In the genomic region with DNA sequence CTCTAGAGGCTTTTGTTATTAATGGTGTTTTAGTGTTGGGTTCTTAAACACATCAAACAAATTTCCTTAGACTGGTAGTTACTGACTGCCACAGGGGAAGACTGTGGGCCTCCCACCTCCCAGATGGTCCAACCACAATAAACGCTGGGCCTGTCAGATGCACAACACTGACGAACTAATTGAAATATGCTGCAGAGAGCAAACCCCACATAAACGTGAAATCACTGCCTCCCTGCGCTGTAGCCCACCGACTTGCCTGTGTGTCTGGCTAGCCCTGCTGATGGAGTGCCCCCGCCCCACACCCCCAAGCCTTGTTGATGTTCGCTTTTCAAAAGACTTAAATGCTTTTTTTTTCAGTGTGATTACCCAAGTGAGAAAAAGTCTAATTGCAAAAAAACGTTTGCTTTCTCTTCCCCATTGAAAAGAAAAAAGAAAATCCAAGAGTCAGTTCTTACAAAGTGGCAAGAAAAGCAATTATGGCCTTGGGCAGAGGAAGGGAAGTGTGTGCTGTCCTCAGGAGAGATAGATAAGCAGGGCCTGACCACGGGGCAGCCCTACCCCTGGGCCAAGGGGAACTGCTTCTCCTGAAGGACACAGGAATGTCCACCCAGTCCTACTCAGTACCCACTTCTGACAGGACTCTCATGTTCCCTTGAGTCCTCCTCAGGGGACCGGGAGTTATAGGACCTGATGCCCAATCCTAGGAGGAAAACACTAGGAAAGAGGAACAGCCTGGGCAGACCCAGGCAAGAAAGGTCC, we compare ENCODE assay signal across 10 mouse cellular contexts. TPM values are rescaled to one million over a fixed set of nuclear protein-coding genes. Genes with fewer than 3 reads are reported as not detected.
DNase-seq lines count a peak whose midpoint lies in the region; ATAC-seq and TF ChIP-seq lines count a peak whose summit lies in the region.
"Had no signal": no experiment of that assay in that cellular context is flagged by ENCODE, and none has a peak within 500 bp of the region (broad histone marks: within the 10 kb centered on the region; RNA-seq: fewer than 3 reads in every experiment).

No protein-coding gene starts in this region.

- no peak overlapping the region for H3K4me2 ChIP-seq in forebrain, postnatal 0 days (ENCODE audit: low read depth)

- H3K27ac ChIP-seq in left cerebral cortex, adult 2 months: peak overlapping the region; percentile 71
- no peak overlapping the region for H3K27ac ChIP-seq in forebrain, postnatal 0 days (ENCODE audit: low read depth, low read length)

- intact Hi-C loops in left cerebral cortex, adult 2 months (cut with DNase I): no loop called here

- H3K36me3 ChIP-seq in forebrain, postnatal 0 days (ENCODE audit: insufficient read depth): no peaks in the 10 kb centered on the region; the same call in 1 of the 2 replicates

- H3K4me1 ChIP-seq in forebrain, postnatal 0 days (ENCODE audit: insufficient read depth): no peaks in the 10 kb centered on the region; the same call in 1 of the 2 replicates

- DNase-seq in adrenal gland, postnatal 10 days: peak; percentile 17
- no peak for DNase-seq in adrenal gland, postnatal 25 days
- no peak for DNase-seq in left cerebral cortex, adult 2 months (ENCODE audit: extremely low spot score in 1 of 2, low spot score in 2 of 2)
- DNase-seq in left cerebral cortex, adult 8-10 months (ENCODE audit: low spot score in 2 of 2): no peak
- DNase-seq in forebrain, postnatal 0 days: no peak
- DNase-seq in thymus, postnatal 36 days: no peak
- no peak for DNase-seq in spleen, postnatal 14 days (ENCODE audit: low spot score in 2 of 2)
- DNase-seq: cerebellum, adult 18-20 months had no signal

- 15% methylated on average over 10 of the region's 10 CpGs for WGBS in forebrain, postnatal 0 days

- H3K9ac ChIP-seq in forebrain, postnatal 0 days: no peak overlapping the region

- no peak overlapping the region for H3K4me3 ChIP-seq in left cerebral cortex, adult 2 months
- H3K4me3 ChIP-seq in forebrain, postnatal 0 days (ENCODE audit: low read depth, low read length): no peak overlapping the region

- H3K9me3 ChIP-seq in forebrain, postnatal 0 days (ENCODE audit: low read length): no peaks in the 10 kb centered on the region

- no peak for TF ChIP-seq CTCF in left cerebral cortex, adult 2 months (IDR thresholded peaks at IDR 0.05)
- no peak for TF ChIP-seq CTCF in forebrain, postnatal 0 days (IDR thresholded peaks at IDR 0.05; ENCODE audit: low read depth)

- ATAC-seq in forebrain, postnatal 0 days: peak; percentile 38
- 0 out of 2 replicates have a peak, but pooled peaks have one; percentile 29 for ATAC-seq in megakaryocyte progenitor cell, adult 5-6 weeks (replicated peaks; ENCODE audit: poor library complexity)

- H3K27me3 ChIP-seq in forebrain, postnatal 0 days (ENCODE audit: insufficient read depth, low read length): no peaks in the 10 kb centered on the region
- H3K27me3 ChIP-seq: Patski had no signal

RNA-seq across cellular contexts. Expression of a gene that starts 7.7 kb away (rescaled TPM):
- 10 to 100 TPM; 40.4 to 53.6 TPM for total RNA-seq in adrenal gland, postnatal 10 days (2021)
- total RNA-seq in adrenal gland, postnatal 25 days (2021): 62.5 and 83.8 TPM in 2 replicates
- total RNA-seq in left cerebral cortex, adult 2 months (2021): 100 to 1,000 TPM; 317 to 336 TPM
- 100 to 1,000 TPM; 235 to 257 (median 249) TPM for total RNA-seq in left cerebral cortex, adult 8-10 months (2022)
- 33.8 and 38.4 TPM in 2 replicates for total RNA-seq in forebrain, postnatal 0 days (2014; rRNA removed)
- polyA plus RNA-seq in forebrain, postnatal 0 days (2015; fragmentation: Nextera tagmentation; extraction: Ambion mirVana): 9.2 and 10.1 TPM in 2 replicates
- total RNA-seq in megakaryocyte progenitor cell, adult 5-6 weeks (2015): 6.0 and 7.5 TPM in 2 replicates
- 2.5 and 3.1 TPM in 2 replicates for total RNA-seq in megakaryocyte progenitor cell, adult 5-6 weeks (2017)
